Mouse (Mus musculus): ENCODE data around the gene Galm.
A peak's percentile ranks its signal among the peaks of the same experiment; 100 is the strongest.

Gene Galm

DNA sequence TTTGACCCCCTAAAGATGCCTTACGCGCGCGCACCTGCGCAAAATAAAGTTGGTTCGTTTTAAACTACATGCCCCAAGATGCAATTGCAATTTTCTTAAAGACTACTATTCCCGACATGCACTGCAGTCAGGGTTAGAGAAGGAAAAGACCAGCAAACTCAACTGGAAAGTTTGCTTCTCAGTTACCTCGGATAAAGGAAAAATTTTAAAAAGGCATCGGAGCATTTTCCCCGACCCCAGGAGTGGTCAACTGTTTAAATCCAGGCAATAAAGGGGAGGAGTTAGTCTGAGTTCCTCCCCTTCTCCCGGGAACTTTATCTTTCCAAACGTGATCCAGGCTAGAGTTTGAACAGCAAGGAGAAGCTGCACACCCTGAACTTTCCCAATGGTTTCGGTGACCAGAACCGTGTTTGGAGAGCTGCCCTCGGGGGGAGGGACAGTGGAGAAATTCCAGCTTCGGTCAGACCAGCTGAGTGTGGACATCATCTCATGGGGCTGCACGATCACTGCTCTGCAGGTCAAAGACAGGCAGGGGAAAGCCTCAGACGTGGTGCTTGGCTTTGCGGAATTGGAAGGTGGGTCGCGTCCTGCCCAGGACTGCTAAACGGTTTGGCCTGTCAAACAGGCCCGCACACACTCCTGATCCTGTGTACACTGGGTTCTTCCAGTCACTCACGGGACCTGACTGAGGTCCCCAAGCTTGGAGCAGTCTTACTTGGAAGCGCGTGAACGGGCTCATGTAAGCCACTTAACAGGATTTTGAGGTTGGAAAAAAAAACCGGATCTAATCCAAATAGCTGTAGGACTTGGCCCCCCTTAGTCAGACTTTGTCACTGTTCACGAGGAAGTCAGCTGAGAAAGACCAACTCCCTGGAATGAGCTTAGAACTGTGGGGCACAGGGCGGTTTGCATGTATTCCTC is at the start of gene Galm:
Gene Galm (plus strand): TSS at position 141 of the 921 bp plus-strand sequence.
- DNase-seq (ENCODE audit: low read depth) = no peak

DNA sequence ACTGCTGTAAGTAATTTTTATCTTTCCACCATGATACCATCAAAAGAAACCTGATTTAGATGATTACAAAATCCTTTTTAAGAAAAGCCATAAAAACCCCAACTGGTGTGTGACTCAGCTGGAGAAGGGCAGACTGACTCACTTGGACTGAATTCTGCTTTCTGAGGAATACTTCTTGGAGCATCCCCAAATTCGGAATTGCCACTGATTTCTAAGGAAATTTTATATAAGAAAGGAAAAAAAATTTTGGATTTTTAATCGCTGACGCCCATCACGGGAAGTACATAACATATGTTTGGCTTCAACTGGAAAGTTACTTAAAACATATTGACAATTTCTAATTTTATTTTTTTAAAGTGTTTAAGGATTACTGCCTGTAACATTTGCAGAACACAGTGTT is 48.5 kb upstream of the Galm start:
- DNase-seq (ENCODE audit: low read depth) = no peak

DNA sequence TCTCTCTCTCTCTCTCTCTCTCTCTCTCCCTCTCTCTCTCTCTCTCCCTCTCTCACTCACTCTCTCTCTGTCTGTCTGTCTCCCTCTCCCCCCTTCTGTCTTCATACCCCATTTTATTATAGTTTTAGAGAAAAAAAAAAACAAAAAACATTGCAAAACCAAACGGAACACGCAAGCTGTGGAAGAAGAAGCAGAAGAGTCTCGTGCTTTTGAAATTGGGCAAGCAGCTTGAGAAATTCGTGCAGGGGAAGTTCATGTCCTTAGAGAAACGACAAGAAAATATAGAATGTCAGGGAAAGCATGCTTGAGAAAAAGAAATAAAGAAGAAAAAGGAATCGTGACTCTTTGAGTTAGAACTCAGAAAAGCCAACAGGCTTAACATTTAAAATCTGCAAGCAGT is 44.0 kb upstream of the Galm start:
- no peak for DNase-seq (ENCODE audit: low read depth)

DNA sequence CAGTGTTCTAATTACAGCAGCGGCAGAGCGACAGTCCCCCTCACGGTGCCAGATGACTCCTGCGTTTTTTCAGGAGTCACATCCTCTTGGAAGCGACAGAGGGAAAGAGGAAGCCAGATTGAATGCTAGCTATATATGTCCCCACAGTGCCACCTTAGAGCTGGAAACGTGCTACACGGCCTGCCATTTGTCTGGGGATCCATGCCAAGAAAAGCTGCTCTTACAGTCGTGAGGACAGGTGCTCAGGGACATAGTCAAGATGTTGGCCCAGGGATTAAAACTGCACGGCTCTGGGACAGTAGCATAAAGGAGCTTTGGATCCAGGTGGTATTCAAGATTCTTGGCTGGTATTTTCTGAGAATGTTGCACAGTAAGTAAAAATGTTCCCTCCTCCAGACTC is 42.8 kb upstream of the Galm start:
- no peak for DNase-seq (ENCODE audit: low read depth)

DNA sequence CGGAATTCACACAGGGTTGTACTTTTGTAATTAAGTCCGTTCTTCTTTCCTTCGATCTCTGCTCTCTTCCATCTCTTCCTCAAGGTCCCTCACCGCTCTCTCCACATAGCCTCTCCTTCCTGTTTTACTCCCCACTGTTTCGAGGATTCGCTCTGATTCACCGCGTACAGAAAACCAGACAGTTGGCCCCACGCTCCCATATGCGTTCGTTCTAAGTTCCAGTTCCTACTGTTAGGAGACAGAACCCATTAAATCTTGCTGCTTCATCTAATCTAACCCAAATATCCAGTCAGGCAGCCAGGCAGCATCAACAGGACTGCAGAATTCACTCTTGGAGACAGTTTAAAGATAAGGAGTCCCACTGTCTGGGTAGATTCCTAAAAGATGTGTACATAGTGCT is 40.7 kb upstream of the Galm start:
- DNase-seq (ENCODE audit: low read depth) = no peak

DNA sequence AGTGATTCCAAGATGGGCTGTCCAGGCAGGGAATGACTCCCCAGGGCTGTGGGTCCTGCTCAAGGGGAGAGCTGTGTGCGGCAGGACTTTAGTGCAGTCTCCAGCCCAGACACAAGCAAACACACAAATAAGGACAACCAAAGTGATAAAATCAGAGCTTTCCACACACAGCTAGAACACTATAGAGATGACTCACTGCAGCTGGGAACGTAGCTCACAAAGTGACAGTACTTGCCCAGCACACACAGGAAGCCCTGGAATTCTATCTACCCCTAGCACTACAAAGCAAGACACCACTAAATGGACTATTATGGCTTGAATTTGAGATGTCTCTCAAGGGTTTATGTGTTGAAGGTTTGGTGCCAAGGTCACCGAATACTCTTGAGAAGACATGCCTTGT is 39.1 kb upstream of the Galm start:
- DNase-seq (ENCODE audit: low read depth) = no peak

DNA sequence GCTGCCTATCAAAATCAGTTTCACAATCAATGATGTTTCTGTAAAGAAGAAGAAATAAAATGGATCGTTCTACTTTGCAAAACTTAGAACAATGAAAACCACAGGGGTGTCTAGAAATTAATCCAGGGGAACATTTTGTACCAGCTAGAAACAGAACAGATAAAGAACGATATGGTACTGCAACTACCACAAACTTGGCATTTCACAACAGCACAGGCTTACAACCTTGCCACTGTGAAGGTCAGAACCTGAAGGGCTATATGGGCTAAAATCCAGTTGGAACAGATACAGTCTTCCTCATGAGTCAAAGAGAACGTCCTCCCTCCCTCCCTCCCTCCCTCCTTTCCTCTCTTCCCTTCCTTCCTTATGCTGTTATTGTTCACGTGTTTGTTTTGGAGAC is 36.7 kb upstream of the Galm start:
- DNase-seq (ENCODE audit: low read depth) = no peak

DNA sequence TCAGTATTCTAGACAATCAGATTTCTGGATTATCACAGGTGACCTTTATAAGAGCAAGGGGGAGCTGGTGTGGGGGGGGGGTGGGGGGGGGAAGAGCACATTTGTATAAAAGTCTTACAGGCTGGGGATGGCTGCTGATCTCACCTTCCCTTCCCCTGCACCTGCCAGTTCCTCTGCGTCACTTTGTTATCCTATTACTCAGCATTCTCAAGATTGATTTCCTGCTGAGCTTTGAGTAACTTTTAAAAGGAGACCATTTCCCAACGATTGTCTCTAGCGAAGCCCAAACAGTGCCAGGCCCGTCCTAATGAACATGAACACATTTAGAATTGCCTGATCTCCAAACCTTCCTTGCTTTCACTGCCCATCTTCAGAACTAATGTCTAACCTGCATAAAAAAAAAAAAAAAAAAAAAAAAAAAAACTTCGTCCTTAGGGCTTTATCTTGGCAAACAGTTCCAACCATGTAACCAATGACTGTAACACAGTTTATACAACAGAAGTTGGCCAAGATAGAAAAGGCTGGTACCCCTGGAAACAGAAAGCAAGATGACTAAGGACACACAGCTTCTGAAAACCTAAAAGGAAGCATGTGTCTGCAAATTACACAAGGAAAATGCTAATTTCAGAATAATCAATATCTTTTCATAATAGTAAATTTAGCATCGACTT is 35.3 kb upstream of the Galm start:
- no peak for DNase-seq (ENCODE audit: low read depth)

DNA sequence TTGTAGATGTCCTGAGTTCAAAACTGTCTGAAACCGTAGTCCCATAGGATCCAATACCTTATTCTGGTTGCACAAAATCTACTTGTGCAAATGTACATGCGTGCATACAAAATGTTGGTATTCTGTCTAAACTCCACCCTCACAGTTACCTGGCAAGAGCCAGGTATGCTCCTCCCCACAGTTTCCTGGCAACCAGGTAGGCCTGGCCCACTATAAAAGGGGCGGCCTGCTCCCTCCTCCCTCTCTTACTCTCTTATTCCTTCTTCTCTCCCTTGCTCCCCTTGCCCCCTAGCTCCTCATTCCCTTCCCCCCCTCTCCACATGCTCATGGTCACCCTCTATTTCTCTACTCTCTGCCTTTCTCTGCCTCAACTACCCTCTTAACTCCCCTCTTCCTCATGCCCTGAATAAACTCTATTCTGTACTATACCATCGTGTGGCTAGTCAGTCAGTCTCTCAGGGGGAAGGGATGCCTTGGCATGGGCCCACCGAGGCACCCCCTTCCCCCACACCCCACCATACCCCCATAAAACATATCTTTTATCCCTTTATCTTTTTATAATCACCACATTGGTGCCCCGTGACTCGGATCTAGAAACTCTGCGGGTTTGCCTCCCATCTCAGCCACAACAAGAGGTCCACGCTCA is 31.9 kb upstream of the Galm start:
- DNase-seq (ENCODE audit: low read depth) = no peak

DNA sequence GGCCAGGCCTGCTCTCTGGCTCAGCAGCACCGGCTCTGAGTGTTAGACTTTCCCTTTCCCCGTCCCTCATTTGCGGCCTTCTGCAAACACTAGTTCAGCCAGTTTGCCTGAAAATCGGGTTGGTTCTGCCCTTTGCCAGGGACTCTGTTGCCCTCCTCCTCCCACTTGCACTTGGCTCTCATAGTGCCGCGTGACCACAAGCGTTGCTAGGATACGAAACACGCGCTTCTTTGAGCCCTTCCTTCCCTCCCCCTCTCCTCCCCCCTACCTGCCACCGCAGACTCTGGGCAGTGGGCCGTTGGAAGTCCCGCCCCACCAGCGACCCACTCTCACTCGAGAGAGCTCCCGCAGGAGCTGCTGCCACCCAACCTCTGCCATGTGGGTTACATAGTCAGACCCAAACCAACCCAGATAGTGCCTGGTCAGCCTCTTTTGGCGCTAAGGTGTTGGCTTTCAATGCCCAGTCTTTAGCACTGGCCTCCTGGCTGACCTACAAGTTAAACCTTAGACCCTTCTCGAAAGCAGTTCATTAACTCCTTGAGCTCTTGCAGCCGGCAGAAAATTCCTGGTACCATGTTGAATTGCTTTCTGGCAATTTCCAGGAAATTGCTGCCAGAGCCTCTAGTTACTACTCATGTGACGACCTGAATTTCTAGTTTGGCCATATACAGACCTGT is 31.1 kb upstream of the Galm start:
- DNase-seq (ENCODE audit: low read depth) = no peak

DNA sequence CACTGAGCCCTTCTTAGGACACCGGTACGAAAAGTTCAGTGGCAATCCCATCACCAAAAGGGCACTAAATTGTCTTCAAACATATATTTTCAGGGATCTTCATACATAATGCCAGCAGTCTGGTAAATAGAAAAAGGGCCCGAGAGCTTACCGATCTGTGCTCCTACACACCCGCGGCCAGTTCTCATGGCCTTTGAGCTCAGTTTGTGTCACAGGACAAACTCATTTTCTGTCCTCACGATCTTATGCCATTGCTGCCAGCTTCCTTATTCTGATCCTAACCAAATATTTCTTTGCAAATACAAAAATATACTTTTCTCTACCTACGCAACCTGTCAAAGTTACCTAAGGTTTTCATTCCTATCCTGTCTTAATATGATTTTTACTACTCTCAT is 30.6 kb upstream of the Galm start:
- no peak for DNase-seq (ENCODE audit: low read depth)

DNA sequence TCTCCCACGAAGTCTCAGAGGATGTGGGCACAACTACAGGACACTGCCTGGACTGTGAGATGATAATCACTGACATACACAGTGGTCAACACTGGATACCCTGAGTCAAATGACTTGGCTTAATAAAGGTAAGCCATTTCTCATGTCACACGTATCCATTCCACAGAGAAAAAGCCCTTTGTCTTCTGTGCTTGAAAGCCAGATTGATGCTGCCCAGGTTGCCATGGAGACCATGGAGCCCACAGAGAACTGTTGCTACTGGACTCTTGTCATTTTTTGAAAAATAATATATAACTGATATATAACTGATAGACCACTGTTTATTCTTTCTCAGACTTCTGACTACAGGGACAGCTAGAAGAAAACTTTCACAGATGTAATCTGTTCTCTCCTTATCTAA is 30.1 kb upstream of the Galm start:
- no peak for DNase-seq (ENCODE audit: low read depth)

DNA sequence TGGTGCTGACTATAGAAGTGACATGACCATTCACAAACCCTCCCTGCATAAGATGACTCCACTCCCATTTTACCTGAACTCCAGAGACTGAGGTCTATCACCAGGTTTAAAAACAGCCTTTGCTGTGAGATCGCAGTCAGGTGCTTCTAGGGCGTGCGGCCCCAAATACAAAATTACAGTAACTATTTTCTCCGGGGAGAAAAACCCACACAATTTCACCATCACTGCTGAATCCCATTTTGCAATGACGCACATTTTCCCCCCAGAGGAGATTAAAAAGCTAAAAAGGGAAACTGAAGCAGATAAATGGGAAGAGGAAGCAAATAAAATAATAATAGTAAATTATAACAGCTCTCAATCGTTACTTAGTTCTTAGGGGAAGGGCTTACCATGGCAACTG is 27.4 kb upstream of the Galm start:
- DNase-seq (ENCODE audit: low read depth) = no peak

DNA sequence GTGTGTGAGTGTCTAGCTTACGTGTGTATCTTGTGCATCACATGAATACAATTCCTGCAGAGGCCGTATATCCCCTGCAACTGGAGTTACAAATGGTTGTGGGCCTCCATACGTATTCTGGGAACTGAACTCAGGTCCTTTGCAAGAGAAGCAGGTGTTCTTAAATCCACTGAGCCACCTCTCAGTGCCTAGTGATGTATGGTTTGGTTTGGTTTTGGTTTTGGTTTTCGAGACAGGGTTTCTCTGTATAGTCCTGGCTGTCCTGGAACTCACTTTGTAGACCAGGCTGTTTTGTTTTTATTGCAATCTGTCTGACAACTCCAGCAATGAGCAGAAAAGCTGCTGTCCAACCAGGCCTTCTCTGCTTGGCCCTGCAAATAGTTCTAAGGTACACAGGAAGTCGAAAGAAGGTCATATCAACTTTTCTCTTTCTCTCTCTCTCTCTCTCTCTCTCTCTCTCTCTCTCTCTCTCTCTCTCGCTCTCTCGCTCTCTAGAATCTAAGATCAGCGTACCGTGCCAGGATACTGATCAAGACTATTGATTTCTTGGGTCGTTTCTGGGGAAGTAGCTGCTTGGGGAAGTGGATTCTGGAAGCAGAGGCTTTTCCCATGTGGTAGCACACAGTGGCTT is 21.8 kb upstream of the Galm start:
- no peak for DNase-seq (ENCODE audit: low read depth)

DNA sequence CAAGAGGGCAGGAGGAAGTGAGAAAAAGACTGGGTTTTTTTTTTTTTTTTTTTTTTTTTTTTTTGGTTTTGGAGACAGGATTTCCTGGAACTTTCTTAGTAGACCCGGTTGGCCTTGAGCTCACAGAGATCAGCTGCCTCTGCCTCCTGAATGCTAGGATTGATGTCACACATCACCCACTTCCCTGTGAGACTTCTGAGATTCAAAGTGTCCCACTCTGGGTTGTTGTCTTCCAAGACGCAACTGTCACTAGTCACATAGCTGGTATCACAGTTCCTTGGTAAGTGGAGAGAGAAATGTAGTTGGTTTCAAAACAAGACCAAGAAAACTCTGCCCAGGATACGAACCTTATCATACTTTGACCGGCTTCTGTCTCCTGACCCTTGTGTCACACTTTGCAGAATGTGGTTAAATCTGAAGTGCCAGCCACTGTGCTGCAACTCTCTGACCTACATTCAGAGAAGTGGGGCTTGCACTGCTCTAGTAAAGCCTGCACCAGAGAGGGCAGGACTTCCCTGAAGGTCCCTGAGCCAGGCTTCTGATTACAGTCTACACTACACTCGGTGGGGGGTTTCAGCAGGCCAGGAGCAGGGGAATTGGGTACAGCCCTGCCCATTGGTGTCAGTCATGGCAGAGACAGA is 14.5 kb upstream of the Galm start:
- DNase-seq (ENCODE audit: low read depth) = peak; percentile 67

DNA sequence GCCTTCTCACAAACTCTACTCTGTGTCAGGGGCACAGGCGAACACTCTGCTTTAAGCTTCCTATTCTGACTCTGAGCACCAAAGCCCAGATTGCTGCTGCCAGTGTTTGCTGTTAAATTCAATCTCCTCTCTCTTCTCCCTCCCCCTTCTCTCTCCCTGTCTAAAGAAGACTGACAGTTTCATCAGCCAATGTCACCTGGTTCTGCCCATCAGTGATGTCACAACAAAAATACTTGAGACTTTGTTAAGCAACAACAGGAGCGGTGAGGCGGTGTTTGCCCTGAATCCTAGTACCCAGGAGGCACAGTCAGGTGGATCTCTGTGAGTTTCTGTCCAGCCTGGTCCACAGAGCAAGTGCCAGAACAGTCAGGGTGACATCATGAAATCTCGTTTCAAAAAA is 13.8 kb upstream of the Galm start:
- DNase-seq (ENCODE audit: low read depth) = peak; percentile 15

DNA sequence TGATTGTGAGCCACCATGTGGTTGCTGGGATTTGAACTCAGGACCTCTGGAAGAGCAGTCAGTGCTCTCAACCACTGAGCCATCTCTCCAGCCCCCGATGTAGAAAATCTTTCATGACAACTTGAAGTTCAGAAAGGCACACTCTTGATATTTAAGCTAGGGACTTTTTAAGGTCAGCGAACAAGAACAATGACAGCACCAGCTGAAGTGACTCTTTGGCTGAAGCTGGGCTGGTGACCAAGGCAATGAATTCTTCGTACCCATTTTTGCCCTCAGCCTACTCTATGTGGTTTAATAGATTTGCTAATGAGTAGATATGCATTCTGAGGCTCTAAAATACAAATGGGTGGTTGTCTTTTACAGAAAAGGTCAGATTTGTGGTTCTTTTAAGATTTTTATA is 6.9 kb upstream of the Galm start:
- no peak for DNase-seq (ENCODE audit: low read depth)

DNA sequence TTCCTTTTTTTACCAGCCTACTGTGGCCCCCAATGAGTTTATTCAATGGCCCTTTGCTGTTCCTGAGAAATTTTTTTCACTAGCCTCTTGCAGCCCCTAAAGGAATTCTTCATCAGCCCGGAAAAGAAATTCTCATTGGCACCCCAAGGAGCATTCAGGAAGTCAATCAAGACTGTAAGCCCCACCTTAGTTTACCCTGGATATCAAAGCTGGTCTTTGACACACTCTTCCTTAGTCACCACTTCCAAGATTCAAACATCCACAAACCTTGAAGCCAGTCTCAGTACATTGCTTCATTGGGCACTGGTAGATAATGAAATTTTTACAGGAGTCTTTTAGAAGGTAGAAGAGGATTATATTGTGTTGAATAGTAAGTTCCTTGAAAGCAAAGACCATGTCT is 5.4 kb upstream of the Galm start:
- DNase-seq (ENCODE audit: low read depth) = no peak

DNA sequence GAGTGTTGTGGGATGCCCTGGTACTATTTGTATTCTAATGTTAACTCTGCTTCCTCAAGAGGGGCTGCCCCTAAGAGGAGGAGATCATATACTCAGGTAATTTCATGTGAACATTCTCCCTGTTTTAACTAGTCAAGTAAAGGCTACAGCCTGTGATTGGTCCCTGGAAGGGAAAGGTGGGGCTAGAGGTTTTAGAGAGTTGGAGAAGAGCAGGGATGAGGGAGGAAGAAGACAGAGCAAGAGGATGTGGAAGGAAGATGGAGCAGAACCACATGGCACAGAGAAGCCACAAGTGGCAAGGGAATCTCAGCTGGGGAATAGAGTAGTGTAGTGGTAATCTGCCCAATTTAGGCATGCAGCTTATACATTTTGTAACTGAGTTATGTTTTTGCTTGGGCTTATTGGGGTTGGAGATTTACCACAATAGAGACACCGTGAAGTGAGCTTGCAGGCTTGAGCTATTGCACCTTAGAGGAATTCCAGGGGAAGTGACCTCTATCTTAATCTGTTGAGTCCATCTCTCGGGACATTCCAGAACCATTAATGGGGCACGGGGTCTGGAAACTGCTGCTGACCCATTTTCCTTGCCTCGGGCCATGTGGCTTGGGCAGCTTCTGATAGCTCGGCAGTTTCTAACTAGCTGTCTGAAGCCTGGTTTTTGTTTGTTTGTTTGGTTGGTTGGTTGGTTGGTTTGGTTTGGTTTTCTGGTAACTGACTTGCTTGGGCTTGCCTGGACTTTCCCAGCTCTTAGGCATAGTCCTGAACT is 2.1 kb upstream of the Galm start:
- no peak for DNase-seq (ENCODE audit: low read depth)

DNA sequence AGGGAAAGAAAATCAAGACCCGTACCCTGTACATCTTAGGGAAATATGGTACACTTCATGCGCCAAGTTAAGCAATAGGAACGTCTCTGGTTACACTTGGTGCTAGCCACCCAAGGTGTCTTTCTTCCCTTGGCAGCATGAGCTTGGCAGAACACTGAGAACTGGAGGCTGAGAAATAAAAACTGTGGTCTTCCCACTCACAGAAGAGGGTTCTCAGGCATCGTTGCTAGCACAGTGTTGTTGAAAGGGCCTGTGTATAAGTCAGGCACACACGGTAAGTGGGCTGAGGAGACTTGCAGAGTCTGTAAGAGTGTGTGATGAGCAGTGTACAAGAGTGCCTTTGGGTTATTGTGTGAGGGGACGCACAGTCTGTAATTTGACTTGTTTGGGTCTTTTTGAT is 1.1 kb upstream of the Galm start:
- no peak for DNase-seq (ENCODE audit: low read depth)

DNA sequence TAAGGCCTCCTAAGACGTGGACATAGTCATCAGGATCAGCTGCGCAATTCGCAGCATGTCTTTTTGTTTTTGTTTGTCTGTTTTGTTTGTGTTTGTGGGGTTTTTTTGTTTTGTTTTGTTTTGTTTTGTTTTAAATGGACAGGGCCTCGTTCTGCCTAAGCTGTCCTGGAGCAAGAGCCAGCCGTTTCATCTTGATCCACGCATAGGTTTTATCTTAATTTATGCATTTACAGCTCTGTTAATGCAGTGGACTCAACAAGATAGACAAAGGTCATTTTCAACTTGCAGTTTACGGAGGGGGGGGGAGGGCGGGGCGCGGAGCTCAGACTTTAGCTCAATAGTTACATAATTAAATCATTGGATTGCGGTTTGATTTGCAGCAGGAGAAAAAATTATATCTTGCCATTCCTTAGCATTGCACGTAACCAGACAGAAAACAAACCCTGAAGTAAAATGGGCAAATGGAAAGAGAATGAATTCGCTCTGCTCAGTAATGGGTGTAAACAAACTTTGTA is 1.3 kb downstream of the Galm start:
- no peak for DNase-seq (ENCODE audit: low read depth)

Measured in 416B (cell line).